Mouse (Mus musculus): ENCODE results near the gene Gm20388.

GRCm38 (mm10) chr8:123887956-123888355 is 3977.3 kb downstream of the Gm20388 start:
- TF ChIP-seq POLR2A (IDR thresholded peaks at IDR 0.05; ENCODE audit: extremely low read depth, insufficient read depth, low read length), result no peak
- no peak for TF ChIP-seq CTCF (IDR thresholded peaks at IDR 0.05; ENCODE audit: extremely low read depth, insufficient read depth, low read length)

All from cortical plate, adult 2 months (tissue).